11 mouse cellular contexts compared by ENCODE assay signal in genomic region chr3:95162345-95162628, GRCm38 (mm10). TPM values are rescaled to one million over a fixed set of nuclear protein-coding genes. Genes with fewer than 3 reads are reported as not detected.
DNase-seq lines count a peak whose midpoint lies in the region; ATAC-seq and TF ChIP-seq lines count a peak whose summit lies in the region.
"Had no signal": no experiment of that assay in that cellular context is flagged by ENCODE, and none has a peak within 500 bp of the region (broad histone marks: within the 10 kb centered on the region; RNA-seq: fewer than 3 reads in every experiment).

No protein-coding gene starts in this region.

- no peak overlapping the region for H3K9ac ChIP-seq in heart, embryonic 12.5 days
- H3K9ac ChIP-seq in embryonic facial prominence, embryonic 12.5 days = no peak overlapping the region
- peak overlapping the region; percentile 86 for H3K9ac ChIP-seq in hindbrain, embryonic 16.5 days (ENCODE audit: low read depth, low read length)
- peak overlapping the region; percentile 75 for H3K9ac ChIP-seq in midbrain, embryonic 16.5 days (ENCODE audit: low read depth, low read length)

- H3K27ac ChIP-seq in heart, embryonic 12.5 days (ENCODE audit: poor library complexity, severe bottlenecking) = no peak overlapping the region
- 0 out of 2 replicates have a peak overlapping the region, but pooled peaks have one; percentile 2 for H3K27ac ChIP-seq in embryonic facial prominence, embryonic 12.5 days
- H3K27ac ChIP-seq in hindbrain, embryonic 16.5 days (ENCODE audit: low read depth, low read length) = peak overlapping the region; percentile 31; the same call in 1 of the 2 replicates
- H3K27ac ChIP-seq in midbrain, embryonic 16.5 days (ENCODE audit: low read length) = peak overlapping the region; percentile 88
- no peak overlapping the region for H3K27ac ChIP-seq in left cerebral cortex, adult 2 months

- no peak for ATAC-seq in heart, embryonic 12.5 days (ENCODE audit: insufficient number of reproducible peaks, low FRiP score)
- ATAC-seq in embryonic facial prominence, embryonic 12.5 days (ENCODE audit: insufficient number of reproducible peaks, insufficient read depth, low FRiP score, low TSS enrichment) = no peak
- no peak for ATAC-seq in hindbrain, embryonic 16.5 days
- ATAC-seq in midbrain, embryonic 16.5 days = no peak

- peaks cover 45% of the 10 kb centered on the region for H3K4me1 ChIP-seq in heart, embryonic 12.5 days (replicated peaks)
- peaks cover 26% of the 10 kb centered on the region for H3K4me1 ChIP-seq in embryonic facial prominence, embryonic 12.5 days
- peaks cover 36% of the 10 kb centered on the region for H3K4me1 ChIP-seq in hindbrain, embryonic 16.5 days (ENCODE audit: control insufficient read depth, insufficient read depth, low read depth, low read length)
- peaks cover 28% of the 10 kb centered on the region for H3K4me1 ChIP-seq in midbrain, embryonic 16.5 days (ENCODE audit: control insufficient read depth, insufficient read depth, low read length)

- no peak for TF ChIP-seq CTCF in left cerebral cortex, adult 2 months (IDR thresholded peaks at IDR 0.05)

- WGBS in heart, embryonic 12.5 days = 25% methylated on average over 2 of the region's 2 CpGs
- 43% methylated on average over 2 of the region's 2 CpGs for whole genome bisulfite sequencing in embryonic facial prominence, embryonic 12.5 days
- 13% methylated on average over 2 of the region's 2 CpGs for WGBS in hindbrain, embryonic 16.5 days
- 11% methylated on average over 2 of the region's 2 CpGs for WGBS in midbrain, embryonic 16.5 days

- DNase-seq in heart, postnatal 25 days (ENCODE audit: low spot score) = no peak
- DNase-seq in spleen, adult 18-20 months = no peak
- DNase-seq in layer of hippocampus, adult 9-11 months = no peak
- no peak for DNase-seq in left cerebral cortex, adult 2 months (ENCODE audit: extremely low spot score in 1 of 2, low spot score in 2 of 2)
- DNase-seq: heart, postnatal 36 days had no signal

- intact Hi-C loops in heart, postnatal 25 days (cut with DNase I) = no loop called here
- intact Hi-C loops in left cerebral cortex, adult 2 months (cut with DNase I) = no loop called here

- H3K9me3 ChIP-seq in heart, embryonic 12.5 days (replicated peaks) = no peaks in the 10 kb centered on the region
- H3K9me3 ChIP-seq in embryonic facial prominence, embryonic 12.5 days = no peaks in the 10 kb centered on the region
- H3K9me3 ChIP-seq in hindbrain, embryonic 16.5 days (ENCODE audit: control insufficient read depth, low read length) = no peaks in the 10 kb centered on the region
- no peaks in the 10 kb centered on the region for H3K9me3 ChIP-seq in midbrain, embryonic 16.5 days (replicated peaks; ENCODE audit: control insufficient read depth, low read length, poor library complexity, severe bottlenecking)
- H3K9me3 ChIP-seq: megakaryocyte, embryonic 14.5 days had no signal

- no peak overlapping the region; the same call in 1 of the 2 replicates for H3K4me3 ChIP-seq in heart, embryonic 12.5 days
- peak overlapping the region; percentile 81 for H3K4me3 ChIP-seq in embryonic facial prominence, embryonic 12.5 days
- H3K4me3 ChIP-seq in hindbrain, embryonic 16.5 days (ENCODE audit: low read length) = peak overlapping the region; percentile 82
- H3K4me3 ChIP-seq in midbrain, embryonic 16.5 days (ENCODE audit: low read depth, low read length) = peak overlapping the region; percentile 91
- H3K4me3 ChIP-seq in left cerebral cortex, adult 2 months = no peak overlapping the region
- H3K4me3 ChIP-seq: erythroblast, embryonic 14.5 days; megakaryocyte, embryonic 14.5 days had no signal

- peak overlapping the region; percentile 98; the same call in 1 of the 2 replicates for H3K4me2 ChIP-seq in heart, embryonic 12.5 days
- peak overlapping the region; percentile 77 for H3K4me2 ChIP-seq in embryonic facial prominence, embryonic 12.5 days (replicated peaks)
- H3K4me2 ChIP-seq in hindbrain, embryonic 16.5 days (ENCODE audit: low read length) = peak overlapping the region; percentile 77
- H3K4me2 ChIP-seq in midbrain, embryonic 16.5 days (ENCODE audit: low read length) = peak overlapping the region; percentile 81

- peaks cover 13% of the 10 kb centered on the region; the same call in 1 of the 2 replicates for H3K27me3 ChIP-seq in heart, embryonic 12.5 days (replicated peaks)
- H3K27me3 ChIP-seq in embryonic facial prominence, embryonic 12.5 days = no peaks in the 10 kb centered on the region; the same call in 1 of the 2 replicates
- H3K27me3 ChIP-seq in hindbrain, embryonic 16.5 days (replicated peaks; ENCODE audit: control insufficient read depth, insufficient read depth, low read length) = no peaks in the 10 kb centered on the region
- H3K27me3 ChIP-seq in midbrain, embryonic 16.5 days (ENCODE audit: control insufficient read depth, insufficient read depth, low read depth, low read length) = no peaks in the 10 kb centered on the region

- peaks cover 7% of the 10 kb centered on the region for H3K36me3 ChIP-seq in heart, embryonic 12.5 days
- peaks cover 34% of the 10 kb centered on the region for H3K36me3 ChIP-seq in embryonic facial prominence, embryonic 12.5 days
- H3K36me3 ChIP-seq in hindbrain, embryonic 16.5 days (ENCODE audit: control insufficient read depth, insufficient read depth, low read length) = peaks cover 20% of the 10 kb centered on the region
- H3K36me3 ChIP-seq in midbrain, embryonic 16.5 days (ENCODE audit: control insufficient read depth, insufficient read depth, low read length) = peaks cover 14% of the 10 kb centered on the region

RNA-seq across cellular contexts. Expression of gene Sema6c, which starts 2.0 kb away (rescaled TPM):
- 3.6 and 5.5 TPM in 2 replicates for polyA plus RNA-seq in heart, embryonic 12.5 days (2016; fragmentation: Nextera tagmentation; extraction: Ambion mirVana)
- 1 to 10 TPM; 7.3 to 9.4 TPM for total RNA-seq in heart, postnatal 25 days (2021)
- 24.2 and 26.4 TPM in 2 replicates for polyA plus RNA-seq in embryonic facial prominence, embryonic 12.5 days (2016; fragmentation: Nextera tagmentation; extraction: Ambion mirVana)
- polyA plus RNA-seq in hindbrain, embryonic 16.5 days (2015; fragmentation: Nextera tagmentation; extraction: Ambion mirVana) = 15.2 and 21.8 TPM in 2 replicates
- polyA plus RNA-seq in midbrain, embryonic 16.5 days (2015; fragmentation: Nextera tagmentation; extraction: Ambion mirVana) = 18.9 and 20.9 TPM in 2 replicates
- total RNA-seq in left cerebral cortex, adult 2 months (2021) = 10 to 100 TPM; 24.8 to 26.5 TPM

RNA-seq across cellular contexts. Expression of gene Tnfaip8l2, which starts 20.1 kb away (rescaled TPM):
- 0.62 and 0.91 TPM in 2 replicates for polyA plus RNA-seq in heart, embryonic 12.5 days (2016; fragmentation: Nextera tagmentation; extraction: Ambion mirVana)
- total RNA-seq in heart, postnatal 25 days (2021) = 1 to 10 TPM; 2.0 to 2.1 TPM
- 2.0 and 2.3 TPM in 2 replicates for polyA plus RNA-seq in embryonic facial prominence, embryonic 12.5 days (2016; fragmentation: Nextera tagmentation; extraction: Ambion mirVana)
- 3.0 and 3.3 TPM in 2 replicates for polyA plus RNA-seq in hindbrain, embryonic 16.5 days (2015; fragmentation: Nextera tagmentation; extraction: Ambion mirVana)
- polyA plus RNA-seq in midbrain, embryonic 16.5 days (2015; fragmentation: Nextera tagmentation; extraction: Ambion mirVana) = 2.6 and 3.2 TPM in 2 replicates
- 1 to 10 TPM; 2.5 to 2.6 TPM for total RNA-seq in left cerebral cortex, adult 2 months (2021)

RNA-seq across cellular contexts. Expression of gene Lysmd1, which starts 28.4 kb away (rescaled TPM):
- 8.1 and 9.1 TPM in 2 replicates for polyA plus RNA-seq in heart, embryonic 12.5 days (2016; fragmentation: Nextera tagmentation; extraction: Ambion mirVana)
- 1 to 10 TPM; 6.7 to 7.9 TPM for total RNA-seq in heart, postnatal 25 days (2021)
- polyA plus RNA-seq in embryonic facial prominence, embryonic 12.5 days (2016; fragmentation: Nextera tagmentation; extraction: Ambion mirVana) = 18.2 and 19.4 TPM in 2 replicates
- polyA plus RNA-seq in hindbrain, embryonic 16.5 days (2015; fragmentation: Nextera tagmentation; extraction: Ambion mirVana) = 51.9 and 52.3 TPM in 2 replicates
- polyA plus RNA-seq in midbrain, embryonic 16.5 days (2015; fragmentation: Nextera tagmentation; extraction: Ambion mirVana) = 53.8 and 57.6 TPM in 2 replicates
- total RNA-seq in left cerebral cortex, adult 2 months (2021) = 10 to 100 TPM; 13.5 to 16.1 TPM

RNA-seq across cellular contexts. Expression of gene Scnm1, which starts 28.5 kb away (rescaled TPM):
- polyA plus RNA-seq in heart, embryonic 12.5 days (2016; fragmentation: Nextera tagmentation; extraction: Ambion mirVana) = 48.6 and 52.7 TPM in 2 replicates
- total RNA-seq in heart, postnatal 25 days (2021) = 10 to 100 TPM; 28.3 to 31.4 TPM
- 73.4 and 75.0 TPM in 2 replicates for polyA plus RNA-seq in embryonic facial prominence, embryonic 12.5 days (2016; fragmentation: Nextera tagmentation; extraction: Ambion mirVana)
- 83.2 and 83.6 TPM in 2 replicates for polyA plus RNA-seq in hindbrain, embryonic 16.5 days (2015; fragmentation: Nextera tagmentation; extraction: Ambion mirVana)
- polyA plus RNA-seq in midbrain, embryonic 16.5 days (2015; fragmentation: Nextera tagmentation; extraction: Ambion mirVana) = 79.5 and 79.8 TPM in 2 replicates
- total RNA-seq in left cerebral cortex, adult 2 months (2021) = 10 to 100 TPM; 45.6 to 49.7 TPM

RNA-seq across cellular contexts. Expression of gene Tmod4, which starts 38.0 kb away (rescaled TPM):
- 0.59 and 0.69 TPM in 2 replicates for polyA plus RNA-seq in heart, embryonic 12.5 days (2016; fragmentation: Nextera tagmentation; extraction: Ambion mirVana)
- total RNA-seq in heart, postnatal 25 days (2021) = 10 to 100 TPM; 17.3 to 24.5 TPM
- 0.57 and 1.0 TPM in 2 replicates for polyA plus RNA-seq in embryonic facial prominence, embryonic 12.5 days (2016; fragmentation: Nextera tagmentation; extraction: Ambion mirVana)
- polyA plus RNA-seq in hindbrain, embryonic 16.5 days (2015; fragmentation: Nextera tagmentation; extraction: Ambion mirVana) = 0.98 and 1.7 TPM in 2 replicates
- polyA plus RNA-seq in midbrain, embryonic 16.5 days (2015; fragmentation: Nextera tagmentation; extraction: Ambion mirVana) = 1.1 TPM in 2 replicates
- under 1 TPM in 1 of 2 experiments, not detected in 1; 0.82 TPM for total RNA-seq in left cerebral cortex, adult 2 months (2021)
- polyA plus RNA-seq: erythroblast, embryonic 14.5 days had no signal

Comparison
In these comparisons a context has a peak if more than half of its experiments do, and no peak if none do; other contexts are left out.
1. H3K27ac ChIP-seq: peak in embryonic facial prominence, embryonic 12.5 days (single experiment), hindbrain, embryonic 16.5 days (single experiment) and midbrain, embryonic 16.5 days (single experiment); none in heart, embryonic 12.5 days (single experiment) and left cerebral cortex, adult 2 months (single experiment).
2. H3K4me3 ChIP-seq: peak in embryonic facial prominence, embryonic 12.5 days (single experiment), hindbrain, embryonic 16.5 days (single experiment) and midbrain, embryonic 16.5 days (single experiment); none in heart, embryonic 12.5 days (single experiment) and left cerebral cortex, adult 2 months (single experiment).
3. H3K9ac ChIP-seq: peak in hindbrain, embryonic 16.5 days (single experiment) and midbrain, embryonic 16.5 days (single experiment); none in heart, embryonic 12.5 days (single experiment) and embryonic facial prominence, embryonic 12.5 days (single experiment).
4. Peak in every context shown above with its lines, with median percentiles within 50 percentile points of each other: H3K4me2 ChIP-seq.